Mouse (Mus musculus) limb, embryonic 12.5 days (tissue): ENCODE data around the gene Rragd. TPM values are rescaled to one million over a fixed set of nuclear protein-coding genes. Genes with fewer than 3 reads are reported as not detected.

Experiments
- ATAC-seq: fragments of 200-750 bp; cut with Nextera tagmentation; 2 replicates; pipeline ENCODE4 v1.8.0; 2017; ENCODE audit warnings: low read depth, moderate TSS enrichment; ENCODE audit not compliant: insufficient number of reproducible peaks, insufficient read depth, low FRiP score, low TSS enrichment
- H3K27ac ChIP-seq: fragments of 300-500 bp; sonication (generic); 2 replicates; pipeline ENCODE4 v1.5.1; 2016; ENCODE audit warnings: mild to moderate bottlenecking, moderate library complexity
- H3K27me3 ChIP-seq: fragments of 300-500 bp; sonication (generic); 2 replicates; pipeline ENCODE4 v1.6.1; 2016; ENCODE audit warnings: mild to moderate bottlenecking, moderate library complexity
- H3K36me3 ChIP-seq: fragments of 300-500 bp; sonication (generic); 2 replicates; pipeline ENCODE4 v1.6.1; 2016; ENCODE audit warnings: mild to moderate bottlenecking, moderate library complexity
- H3K4me1 ChIP-seq: fragments of 300-500 bp; sonication (generic); replicated peaks from 2 replicates; pipeline ENCODE4 v1.6.1; 2016
- H3K4me2 ChIP-seq: fragments of 300-500 bp; sonication (generic); 2 replicates; pipeline ENCODE4 v1.6.1; 2016; ENCODE audit warnings: mild to moderate bottlenecking, moderate library complexity
- H3K4me3 ChIP-seq: fragments of 300-500 bp; sonication (generic); replicated peaks from 2 replicates; pipeline ENCODE4 v1.5.1; 2016; ENCODE audit warnings: mild to moderate bottlenecking
- H3K9ac ChIP-seq: fragments of 300-500 bp; sonication (generic); replicated peaks from 2 replicates; pipeline ENCODE4 v1.6.1; 2016; ENCODE audit warnings: mild to moderate bottlenecking, moderate library complexity
- H3K9me3 ChIP-seq: fragments of 300-500 bp; sonication (generic); 2 replicates; pipeline ENCODE4 v1.6.1; 2016; ENCODE audit warnings: mild to moderate bottlenecking, moderate library complexity
- WGBS: fragments of 180-500 bp; shearing (Covaris S2); methylation state at CpG from one replicate; pipeline ENCODE4 v1.1.7; 2016; 5-methylcytosine and 5-hydroxymethylcytosine counted together
- polyA plus RNA-seq: library from polyadenylated mRNA; unstranded; fragments of >200 nt; fragmentation: Nextera tagmentation; extraction: Ambion mirVana; gene quantifications from 2 replicates; pipeline ENCODE4 v1.2.1, GENCODE M21; 2016

Rragd gene
- 23.9 and 26.0 TPM in 2 replicates for polyA plus RNA-seq

DNA sequence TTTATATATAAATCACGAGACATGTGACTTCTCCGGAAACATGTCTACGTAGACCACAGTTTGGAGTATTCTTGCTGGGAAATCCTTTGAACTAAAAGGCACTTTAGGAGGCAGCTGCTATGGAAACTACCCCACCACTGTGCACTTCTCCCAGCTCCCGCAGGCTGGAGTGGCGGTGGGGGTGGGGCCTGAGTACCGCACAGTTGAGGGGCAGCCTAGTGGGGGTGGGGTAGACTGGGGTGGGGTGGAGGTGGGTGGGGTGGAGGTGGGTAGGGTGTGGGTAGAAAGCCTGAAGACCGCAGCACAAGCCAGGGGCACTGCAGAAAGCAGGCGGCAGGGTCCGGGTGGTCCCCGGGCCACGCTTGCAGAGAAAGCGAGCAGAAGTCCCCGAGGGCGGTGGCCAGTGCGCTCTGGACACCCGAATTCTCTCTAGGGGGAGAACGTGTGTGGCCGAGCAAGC, at the start of gene Rragd:
TSS of gene Rragd (plus strand) at position 322 of the 460 bp plus-strand sequence.
- peak within 1 kb of the TSS; percentile 85 for H3K4me3 ChIP-seq
- H3K36me3 ChIP-seq: no peaks in the 10 kb centered on the region
- peak within 1 kb of the TSS; percentile 88 for H3K9ac ChIP-seq
- H3K9me3 ChIP-seq: no peaks in the 10 kb centered on the region
- H3K27ac ChIP-seq: peak within 1 kb of the TSS; percentile 84
- peaks cover 10% of the 10 kb centered on the region for H3K27me3 ChIP-seq
- H3K4me2 ChIP-seq: peak within 1 kb of the TSS; percentile 96
- WGBS: under 1% methylated on average over 18 of the region's 18 CpGs
- peak; percentile 73 for ATAC-seq
- H3K4me1 ChIP-seq: peaks cover 23% of the 10 kb centered on the region; the same call in 1 of the 2 replicates

DNA sequence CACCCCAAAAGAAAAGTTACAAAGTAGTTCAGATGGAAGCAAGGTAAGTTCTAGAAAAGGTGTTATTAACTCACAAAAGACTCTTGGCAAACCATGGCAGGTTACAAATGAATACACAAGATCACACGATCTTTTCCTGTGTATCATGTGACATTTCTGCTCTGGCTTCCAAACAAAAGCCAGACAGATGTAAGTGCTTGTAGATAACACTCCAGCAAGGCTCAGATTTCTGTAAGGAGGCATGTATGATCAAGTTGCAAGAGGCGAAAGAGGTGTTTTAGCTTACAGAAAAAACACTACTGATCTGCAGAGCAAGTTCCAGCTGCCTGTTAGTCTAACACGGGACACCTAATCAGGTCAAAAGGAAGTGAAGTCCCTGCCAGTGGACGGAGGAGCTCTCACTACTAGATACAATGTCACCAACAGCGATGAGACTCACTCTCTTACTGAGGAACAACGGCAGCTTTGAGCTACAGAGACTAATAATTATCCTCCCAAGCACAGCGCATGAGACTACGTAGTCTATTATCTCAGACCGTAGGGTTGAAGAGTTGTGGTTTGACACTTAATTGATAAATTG, 46.0 kb upstream of the Rragd start:
- ATAC-seq: no peak
- Histone ChIP-seq H3K4me1 (peaks cover 10% of the 10 kb centered on the region), H3K9me3 (no peaks in the 10 kb centered on the region), H3K4me3 (no peak overlapping the region), H3K27ac (peak overlapping the region; percentile 45; the same call in 1 of the 2 replicates), H3K9ac (no peak overlapping the region), H3K4me2 (no peak overlapping the region), H3K27me3 (no peaks in the 10 kb centered on the region), H3K36me3 (no peaks in the 10 kb centered on the region)
- 54% methylated on average over 9 of the region's 9 CpGs for WGBS

DNA sequence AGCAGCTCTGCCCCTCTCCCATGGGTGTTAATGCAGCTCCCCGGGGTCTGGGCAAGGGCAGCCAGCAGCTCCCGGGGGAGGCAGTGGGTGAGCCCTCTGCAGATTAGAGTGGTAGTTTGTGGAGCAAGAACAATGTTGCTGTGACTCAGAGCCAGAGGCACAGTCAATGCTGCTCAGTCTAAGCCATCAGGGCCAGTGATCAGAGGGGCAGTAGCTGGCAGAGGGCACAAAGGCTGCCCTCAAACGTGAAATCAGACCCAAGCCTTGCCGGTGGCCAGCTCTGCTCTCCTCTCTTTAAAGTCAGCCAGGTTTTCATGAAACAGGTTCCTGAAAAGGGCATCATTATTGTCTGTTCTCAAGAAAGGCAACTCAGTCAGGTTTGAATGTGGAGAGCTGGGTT, 43.3 kb upstream of the Rragd start:
- 41% methylated on average over 4 of the region's 4 CpGs for WGBS
- ATAC-seq: no peak

DNA sequence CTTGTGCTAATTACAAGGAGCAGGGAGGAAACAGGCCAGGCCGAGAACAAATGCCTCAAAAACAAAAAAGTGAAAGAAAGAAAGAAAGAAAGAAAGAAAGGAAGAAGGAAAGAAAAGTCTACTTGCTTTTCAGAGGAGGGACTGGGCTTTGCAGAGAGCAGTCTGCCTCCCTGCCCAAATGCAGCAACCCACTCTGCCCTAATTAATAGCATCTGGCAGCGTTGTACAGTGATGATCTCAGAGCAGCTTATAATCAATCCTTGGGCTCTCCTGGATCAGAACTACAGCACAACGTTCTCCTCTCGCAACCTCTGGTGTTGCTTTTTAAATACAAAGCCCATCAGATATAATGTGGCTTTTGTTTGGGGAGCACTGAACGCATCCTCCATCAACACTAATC, 42.9 kb upstream of the Rragd start:
- no peak overlapping the region for H3K4me2 ChIP-seq
- peaks cover 10% of the 10 kb centered on the region for H3K4me1 ChIP-seq
- ATAC-seq: no peak
- no peak overlapping the region for H3K27ac ChIP-seq
- no peak overlapping the region for H3K9ac ChIP-seq
- no peaks in the 10 kb centered on the region for H3K36me3 ChIP-seq
- H3K4me3 ChIP-seq: no peak overlapping the region
- 40% methylated on average over 5 of the region's 5 CpGs for WGBS
- no peaks in the 10 kb centered on the region for H3K27me3 ChIP-seq
- H3K9me3 ChIP-seq: no peaks in the 10 kb centered on the region

More for the DNA sequence above, 43.3 kb upstream of the Rragd start:
- Histone ChIP-seq H3K4me3 (no peak overlapping the region), H3K27me3 (no peaks in the 10 kb centered on the region), H3K4me2 (no peak overlapping the region), H3K36me3 (no peaks in the 10 kb centered on the region), H3K9ac (no peak overlapping the region), H3K9me3 (no peaks in the 10 kb centered on the region), H3K4me1 (peaks cover 10% of the 10 kb centered on the region), H3K27ac (no peak overlapping the region)

DNA sequence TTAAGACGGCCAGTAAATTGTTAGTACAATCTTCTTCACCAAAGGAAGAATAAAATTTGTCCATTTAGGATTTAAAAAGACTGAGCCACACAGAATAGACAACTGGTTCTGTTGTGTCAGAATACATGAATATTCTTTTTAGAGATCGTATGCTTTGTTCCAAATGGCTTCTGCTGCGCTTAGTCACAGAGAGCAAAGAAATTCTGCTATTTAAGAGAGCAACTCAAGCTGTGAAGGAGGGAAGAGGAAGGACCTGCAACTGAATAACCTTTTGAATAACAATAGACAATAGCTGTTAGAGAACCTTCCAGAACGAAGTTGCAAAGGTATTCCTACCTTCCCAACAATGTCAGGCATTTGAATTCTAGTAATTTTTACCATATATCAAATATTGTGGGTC, 41.9 kb upstream of the Rragd start:
- peaks cover 10% of the 10 kb centered on the region for H3K4me1 ChIP-seq
- 71% methylated on average over 4 of the region's 4 CpGs for WGBS
- H3K4me2 ChIP-seq: no peak overlapping the region
- H3K27me3 ChIP-seq: no peaks in the 10 kb centered on the region
- no peaks in the 10 kb centered on the region for H3K36me3 ChIP-seq
- H3K9ac ChIP-seq: no peak overlapping the region
- H3K9me3 ChIP-seq: no peaks in the 10 kb centered on the region
- ATAC-seq: no peak
- H3K4me3 ChIP-seq: no peak overlapping the region
- H3K27ac ChIP-seq: no peak overlapping the region

DNA sequence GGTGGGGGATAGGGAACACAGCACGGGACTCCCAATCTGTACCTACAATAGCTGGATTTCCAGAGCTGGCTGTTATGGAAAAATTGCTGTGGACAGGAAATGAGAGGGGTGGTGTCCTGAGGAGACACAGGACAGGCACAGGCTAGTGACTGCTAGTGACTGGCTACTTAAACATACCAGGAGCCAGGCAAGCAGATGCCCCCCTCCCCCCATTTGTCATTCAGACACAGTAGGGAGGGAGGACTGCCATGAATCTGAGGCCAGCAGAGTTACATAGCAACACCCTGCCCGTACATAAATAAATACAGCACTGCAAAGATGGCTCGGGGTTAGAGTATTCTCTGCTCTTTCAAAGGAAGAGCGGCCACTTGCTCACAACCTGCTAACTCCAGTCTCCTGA, 35.2 kb upstream of the Rragd start:
- no peak overlapping the region for H3K4me2 ChIP-seq
- H3K4me3 ChIP-seq: no peak overlapping the region
- no peak for ATAC-seq
- WGBS: 37% methylated on average over 4 of the region's 4 CpGs
- H3K36me3 ChIP-seq: no peaks in the 10 kb centered on the region
- H3K4me1 ChIP-seq: peaks cover 23% of the 10 kb centered on the region
- H3K9ac ChIP-seq: no peak overlapping the region
- no peak overlapping the region for H3K27ac ChIP-seq
- peaks cover 17% of the 10 kb centered on the region; the same call in 1 of the 2 replicates for H3K27me3 ChIP-seq
- 0 out of 2 replicates have a peak, but pooled peaks cover 3% of the 10 kb centered on the region for H3K9me3 ChIP-seq

DNA sequence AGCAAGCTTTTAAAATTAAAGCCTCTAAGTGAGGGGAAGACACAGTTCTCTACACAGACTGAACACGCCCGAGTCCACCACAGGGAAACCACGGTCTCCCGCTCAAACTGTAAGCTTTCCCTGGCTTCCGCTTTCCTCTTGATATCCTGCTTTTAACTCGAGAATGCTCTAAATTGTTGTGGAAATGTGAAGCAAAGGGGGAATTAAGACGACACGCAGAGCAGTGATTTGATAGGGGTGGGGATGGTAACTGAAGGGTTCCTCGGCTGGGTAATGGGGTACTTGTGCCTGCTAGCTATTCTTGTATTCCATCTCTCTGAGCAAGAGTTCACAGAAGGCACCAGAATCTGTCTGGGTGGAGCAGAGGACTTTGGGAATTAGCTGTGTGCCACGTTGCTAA, 34.1 kb upstream of the Rragd start:
- Histone ChIP-seq H3K4me3 (no peak overlapping the region), H3K9ac (no peak overlapping the region), H3K27me3 (peaks cover 23% of the 10 kb centered on the region; the same call in 1 of the 2 replicates), H3K27ac (no peak overlapping the region), H3K4me2 (no peak overlapping the region), H3K4me1 (peaks cover 26% of the 10 kb centered on the region), H3K9me3 (0 out of 2 replicates have a peak, but pooled peaks cover 3% of the 10 kb centered on the region), H3K36me3 (no peaks in the 10 kb centered on the region)
- 51% methylated on average over 10 of the region's 10 CpGs for WGBS
- no peak for ATAC-seq

DNA sequence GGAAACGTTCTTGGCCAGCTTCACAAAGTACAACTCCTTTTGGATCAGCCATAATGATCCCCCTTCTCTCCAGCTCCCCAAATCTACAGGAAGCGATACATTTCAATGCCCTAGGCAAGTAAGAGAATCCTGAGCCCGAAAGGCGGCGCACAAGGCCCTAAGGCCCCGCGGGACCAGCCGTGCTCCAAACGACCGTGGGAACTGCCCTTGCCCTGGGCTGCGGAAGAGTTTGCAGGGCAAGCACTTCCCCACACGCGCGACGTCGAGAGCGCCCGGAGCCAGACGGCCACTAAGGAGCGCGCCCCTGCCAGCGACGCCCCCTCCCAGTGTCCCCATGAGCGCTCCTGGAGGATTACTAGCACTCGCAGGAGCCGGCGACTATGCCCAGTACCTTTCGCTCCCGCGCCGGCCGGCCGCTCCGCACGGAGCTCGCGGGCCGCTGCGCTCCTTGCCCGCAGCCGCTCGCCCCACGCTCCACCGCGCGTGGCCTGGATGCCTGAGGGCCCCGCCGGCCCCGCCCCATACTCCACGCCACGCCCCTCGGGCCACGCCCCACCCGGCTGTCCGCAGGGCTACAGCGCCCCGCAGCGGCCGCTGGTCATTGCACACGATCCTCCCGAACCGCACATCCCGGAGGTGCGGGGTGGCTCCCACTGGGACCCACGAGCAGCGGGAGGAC, 32.3 kb upstream of the Rragd start, which contains the start of gene Ankrd6:
TSS of gene Ankrd6 (minus strand) at position 486 of the 679 bp plus-strand sequence.
- H3K27ac ChIP-seq: no peak within 1 kb of the TSS
- peaks cover 23% of the 10 kb centered on the region; the same call in 1 of the 2 replicates for H3K27me3 ChIP-seq
- H3K9ac ChIP-seq: peak within 1 kb of the TSS; percentile 70
- H3K4me3 ChIP-seq: peak within 1 kb of the TSS; percentile 69
- peaks cover 26% of the 10 kb centered on the region for H3K4me1 ChIP-seq
- H3K36me3 ChIP-seq: no peaks in the 10 kb centered on the region
- under 1% methylated on average over 66 of the region's 66 CpGs for WGBS
- peak within 1 kb of the TSS; percentile 89 for H3K4me2 ChIP-seq
- ATAC-seq: peak; percentile 83
- 0 out of 2 replicates have a peak, but pooled peaks cover 3% of the 10 kb centered on the region for H3K9me3 ChIP-seq

DNA sequence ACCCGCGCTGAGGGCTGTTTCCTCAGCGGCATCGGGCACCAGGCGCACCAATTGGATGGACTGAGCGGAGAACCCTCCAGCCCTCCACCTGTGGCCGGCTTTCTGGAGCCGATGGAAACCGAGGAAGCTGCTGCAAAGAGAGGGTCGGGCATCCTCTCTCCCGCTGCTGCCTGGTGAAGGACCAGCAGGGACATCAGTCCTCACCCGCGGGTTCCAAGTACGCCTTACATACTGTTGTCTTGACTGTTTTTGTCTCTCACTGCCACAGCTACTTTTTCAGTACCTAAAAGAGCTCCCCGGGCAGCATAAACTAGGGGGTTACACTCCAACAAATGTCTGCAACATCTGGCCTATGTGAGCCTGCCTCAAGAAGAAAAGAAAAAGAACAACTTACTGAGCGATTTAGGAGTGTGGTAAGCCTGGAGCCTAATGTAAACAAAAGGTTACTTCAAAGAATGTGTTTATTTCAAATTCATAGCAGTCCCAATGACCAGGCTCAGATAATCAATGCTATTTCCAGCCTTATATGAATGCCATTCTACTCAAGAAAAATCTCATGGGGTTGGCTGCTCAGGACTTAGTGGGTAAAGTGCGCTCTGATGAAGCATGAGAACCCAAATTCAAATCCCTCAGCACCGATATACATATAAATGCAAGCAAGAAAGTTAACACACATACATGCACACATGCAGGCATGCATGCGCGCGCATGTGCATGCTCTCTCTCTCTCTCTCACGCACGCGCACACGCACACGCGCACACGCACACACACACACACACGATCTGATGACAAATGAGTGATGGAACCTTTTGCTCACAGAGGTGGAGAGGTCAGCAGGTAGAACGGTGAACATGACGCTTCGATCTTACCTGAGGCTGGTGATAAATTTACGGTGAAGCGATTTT, 31.5 kb upstream of the Rragd start:
- Histone ChIP-seq H3K27ac (no peak overlapping the region), H3K4me2 (peak overlapping the region; percentile 89), H3K4me3 (peak overlapping the region; percentile 69), H3K36me3 (no peaks in the 10 kb centered on the region), H3K4me1 (peaks cover 26% of the 10 kb centered on the region), H3K27me3 (peaks cover 23% of the 10 kb centered on the region; the same call in 1 of the 2 replicates), H3K9me3 (0 out of 2 replicates have a peak, but pooled peaks cover 3% of the 10 kb centered on the region), H3K9ac (peak overlapping the region; percentile 70; the same call in 1 of the 2 replicates)
- no peak for ATAC-seq
- 4% methylated on average over 34 of the region's 34 CpGs for WGBS

DNA sequence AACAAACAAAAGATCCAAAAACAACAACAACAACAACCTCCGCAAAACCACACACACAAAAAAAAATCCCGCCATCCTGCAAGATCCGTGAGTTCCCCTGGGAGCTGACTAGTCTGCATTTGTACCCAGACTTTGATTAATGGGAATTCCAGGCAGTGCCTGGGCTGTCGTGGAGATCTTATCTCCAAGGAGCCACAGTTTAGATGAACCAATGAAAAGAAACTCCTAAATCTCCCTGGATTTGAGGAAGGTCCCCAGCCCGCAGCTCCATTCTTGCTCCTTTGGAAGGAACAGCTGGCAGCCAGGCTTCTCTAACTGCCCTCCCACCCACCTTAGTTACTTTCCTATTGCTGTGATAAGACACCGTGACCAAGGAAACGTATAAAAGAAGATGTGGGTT, 30.2 kb upstream of the Rragd start:
- peak overlapping the region; percentile 89 for H3K4me2 ChIP-seq
- 2% methylated on average over 7 of the region's 7 CpGs for WGBS
- H3K4me3 ChIP-seq: peak overlapping the region; percentile 69
- H3K27me3 ChIP-seq: peaks cover 23% of the 10 kb centered on the region; the same call in 1 of the 2 replicates
- H3K36me3 ChIP-seq: no peaks in the 10 kb centered on the region
- ATAC-seq: no peak
- no peak overlapping the region for H3K27ac ChIP-seq
- no peaks in the 10 kb centered on the region for H3K9me3 ChIP-seq
- no peak overlapping the region for H3K9ac ChIP-seq
- H3K4me1 ChIP-seq: peaks cover 22% of the 10 kb centered on the region
